Mouse (Mus musculus) midbrain, embryonic 12.5 days (tissue): Measurements from ENCODE around the gene Tufm. TPM values are rescaled to one million over a fixed set of nuclear protein-coding genes. Genes with fewer than 3 reads are reported as not detected.

Source experiments
- ATAC-seq: fragments of 200-750 bp; cut with Nextera tagmentation; 2 replicates; pipeline ENCODE4 v1.8.0; 2017; ENCODE audit warnings: low read depth, moderate TSS enrichment, moderate library complexity; ENCODE audit not compliant: low FRiP score
- H3K27ac ChIP-seq: fragments of 300-500 bp; sonication (generic); replicated peaks from 2 replicates; pipeline ENCODE4 v1.5.1; 2016; ENCODE audit warnings: mild to moderate bottlenecking
- H3K27me3 ChIP-seq: fragments of 300-500 bp; sonication (generic); 2 replicates; pipeline ENCODE4 v1.6.1; 2016; ENCODE audit warnings: mild to moderate bottlenecking
- H3K36me3 ChIP-seq: fragments of 300-500 bp; sonication (generic); 2 replicates; pipeline ENCODE4 v1.6.1; 2016
- H3K4me1 ChIP-seq: fragments of 300-500 bp; sonication (generic); 2 replicates; pipeline ENCODE4 v1.6.1; 2016
- H3K4me2 ChIP-seq: fragments of 300-500 bp; sonication (generic); replicated peaks from 2 replicates; pipeline ENCODE4 v1.6.1; 2016; ENCODE audit warnings: mild to moderate bottlenecking, moderate library complexity
- H3K4me3 ChIP-seq: fragments of 300-500 bp; sonication (generic); 2 replicates; pipeline ENCODE4 v1.5.1; 2016; ENCODE audit warnings: mild to moderate bottlenecking
- H3K9ac ChIP-seq: fragments of 300-500 bp; sonication (generic); replicated peaks from 2 replicates; pipeline ENCODE4 v1.6.1; 2016; ENCODE audit warnings: mild to moderate bottlenecking, moderate library complexity
- H3K9me3 ChIP-seq: fragments of 300-500 bp; sonication (generic); 2 replicates; pipeline ENCODE4 v1.6.1; 2016; ENCODE audit warnings: mild to moderate bottlenecking
- whole genome bisulfite sequencing: fragments of 180-500 bp; shearing (Covaris S2); methylation state at CpG from one replicate; pipeline ENCODE4 v1.1.7; 2016; 5-methylcytosine and 5-hydroxymethylcytosine counted together
- polyA plus RNA-seq: library from polyadenylated mRNA; unstranded; fragments of >200 nt; fragmentation: Nextera tagmentation; extraction: Ambion mirVana; gene quantifications from 2 replicates; pipeline ENCODE4 v1.2.1, GENCODE M21; 2016

Tufm gene
- polyA plus RNA-seq, 1 experiment from 2014 or later: 115 TPM

DNA sequence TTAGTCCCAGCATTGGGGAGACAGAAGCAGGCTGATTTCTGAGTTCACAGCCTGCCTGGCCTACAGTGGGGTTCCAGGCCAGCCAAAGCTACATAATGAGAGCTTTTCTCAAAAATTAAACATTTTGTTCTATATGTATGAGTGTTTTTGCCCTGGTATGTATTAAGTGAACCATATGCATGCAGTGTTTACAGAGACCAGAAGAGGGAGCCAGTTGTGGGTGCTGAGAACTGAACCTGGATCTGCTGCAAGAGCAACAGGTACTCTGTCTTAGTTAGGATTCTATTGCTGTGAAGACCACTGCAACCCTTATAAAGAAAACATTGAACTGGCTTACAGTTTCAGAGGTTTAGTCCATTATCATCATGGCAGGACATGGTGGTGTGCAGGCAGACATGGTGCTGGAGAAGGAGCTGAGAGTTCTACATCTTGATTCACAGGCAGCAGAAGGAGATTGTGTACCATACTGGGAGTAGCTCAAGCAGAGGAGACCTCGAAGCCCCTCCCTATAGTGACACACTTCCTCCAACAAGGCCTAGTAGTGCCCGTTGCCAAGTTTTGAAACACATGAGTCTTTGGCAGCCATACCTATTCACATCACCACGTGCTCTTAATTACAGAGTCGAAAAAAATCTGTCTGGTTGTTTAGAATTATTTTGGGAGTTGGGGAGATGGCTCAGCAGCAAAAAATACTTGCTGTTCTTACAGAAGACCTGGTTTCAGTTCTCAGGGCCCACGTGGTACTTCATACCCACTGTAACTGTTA, 50.8 kb downstream of the Tufm start:
- ATAC-seq: no peak
- 80% methylated on average over 5 of the region's 5 CpGs for WGBS
- Histone ChIP-seq H3K9ac (no peak overlapping the region), H3K27ac (no peak overlapping the region), H3K9me3 (no peaks in the 10 kb centered on the region), H3K36me3 (no peaks in the 10 kb centered on the region), H3K4me2 (no peak overlapping the region), H3K4me3 (no peak overlapping the region), H3K27me3 (peaks cover 17% of the 10 kb centered on the region), H3K4me1 (peaks cover 13% of the 10 kb centered on the region; the same call in 1 of the 2 replicates)

Other genes with a start within 250 kb of the Tufm start
- 276 and 311 TPM in 2 replicates for gene Sbk1, start 214.7 kb upstream of the Tufm start, polyA plus RNA-seq
- gene Lat, start 117.8 kb upstream of the Tufm start, polyA plus RNA-seq: 1.4 and 2.6 TPM in 2 replicates
- gene Spns1, start 109.9 kb upstream of the Tufm start, polyA plus RNA-seq: 64.3 and 66.9 TPM in 2 replicates
- gene Nfatc2ip, start 90.6 kb upstream of the Tufm start, polyA plus RNA-seq: 3.4 and 4.3 TPM in 2 replicates
- not detected in 2 replicates for gene Cd19, start 72.5 kb upstream of the Tufm start, polyA plus RNA-seq
- gene Rabep2, start 58.6 kb upstream of the Tufm start, polyA plus RNA-seq: 25.1 and 26.0 TPM in 2 replicates
- 0.57 and 0.58 TPM in 2 replicates for gene Atp2a1, start 24.3 kb upstream of the Tufm start, polyA plus RNA-seq
- 60.9 and 66.1 TPM in 2 replicates for gene Sh2b1, start 11.9 kb upstream of the Tufm start, polyA plus RNA-seq
- gene Atxn2l, start 16.1 kb downstream of the Tufm start, polyA plus RNA-seq: 72.8 and 82.0 TPM in 2 replicates
- 200 and 222 TPM in 2 replicates for gene Eif3c, start 79.0 kb downstream of the Tufm start, polyA plus RNA-seq
- 0.27 and 0.63 TPM in 2 replicates for gene Apobr, start 97.6 kb downstream of the Tufm start, polyA plus RNA-seq
- gene Cln3, start 98.5 kb downstream of the Tufm start, polyA plus RNA-seq: 26.1 and 29.2 TPM in 2 replicates
- not detected in 2 replicates for gene Il27, start 107.6 kb downstream of the Tufm start, polyA plus RNA-seq
- gene Nupr1, start 143.5 kb downstream of the Tufm start, polyA plus RNA-seq: 4.4 and 7.9 TPM in 2 replicates
- gene Sgf29, start 161.9 kb downstream of the Tufm start, polyA plus RNA-seq: 44.1 and 46.4 TPM in 2 replicates
- gene Sult1a1, start 189.1 kb downstream of the Tufm start, polyA plus RNA-seq: 0.45 and 1.1 TPM in 2 replicates
- 151 TPM in 2 replicates for gene Bola2, start 208.0 kb downstream of the Tufm start, polyA plus RNA-seq
- gene Slx1b, start 208.4 kb downstream of the Tufm start, polyA plus RNA-seq: 16.6 and 19.1 TPM in 2 replicates
- gene Coro1a, start 220.4 kb downstream of the Tufm start, polyA plus RNA-seq: 60.8 and 65.9 TPM in 2 replicates